Mouse (Mus musculus) forebrain, embryonic 16.5 days (tissue): ENCODE measurements around the gene Kcnma1. TPM values are rescaled to one million over a fixed set of nuclear protein-coding genes. Genes with fewer than 3 reads are reported as not detected.

Experiments
- ATAC-seq: fragments of 200-750 bp; cut with Nextera tagmentation; 2 replicates; pipeline ENCODE4 v1.8.0; 2017; ENCODE audit warnings: mild to moderate bottlenecking, moderate library complexity
- H3K27ac ChIP-seq: fragments of 300-500 bp; sonication (generic); 2 replicates; pipeline ENCODE4 v1.5.1; 2014; ENCODE audit warnings: low read length, control low read depth
- H3K27me3 ChIP-seq: fragments of 300-500 bp; sonication (generic); replicated peaks from 2 replicates; pipeline ENCODE4 v1.6.1; 2014; ENCODE audit warnings: low read length; ENCODE audit not compliant: control insufficient read depth, insufficient read depth
- H3K36me3 ChIP-seq: fragments of 300-500 bp; sonication (generic); 2 replicates; pipeline ENCODE4 v1.6.1; 2014; ENCODE audit not compliant: control insufficient read depth, insufficient read depth
- H3K4me1 ChIP-seq: fragments of 300-500 bp; sonication (generic); replicated peaks from 2 replicates; pipeline ENCODE4 v1.6.1; 2014; ENCODE audit warnings: low read length; ENCODE audit not compliant: control insufficient read depth, insufficient read depth
- H3K4me2 ChIP-seq: fragments of 300-500 bp; sonication (generic); 2 replicates; pipeline ENCODE4 v1.6.1; 2014; ENCODE audit warnings: mild to moderate bottlenecking, low read length, control low read depth
- H3K4me3 ChIP-seq: fragments of 300-500 bp; sonication (generic); replicated peaks from 2 replicates; pipeline ENCODE4 v1.5.1; 2014; ENCODE audit warnings: mild to moderate bottlenecking, low read length, control low read depth
- H3K9ac ChIP-seq: fragments of 300-500 bp; sonication (generic); replicated peaks from 2 replicates; pipeline ENCODE4 v1.6.1; 2014; ENCODE audit warnings: low read depth, low read length, control low read depth
- H3K9me3 ChIP-seq: fragments of 300-500 bp; sonication (generic); 2 replicates; pipeline ENCODE4 v1.6.1; 2016; ENCODE audit warnings: low read length; ENCODE audit not compliant: control insufficient read depth
- WGBS: fragments of 180-500 bp; shearing (Covaris S2); extraction: QIAGEN DNeasy Blood & Tissue Kit; methylation state at CpG from one replicate; pipeline ENCODE4 v1.1.7; 2014; 5-methylcytosine and 5-hydroxymethylcytosine counted together
- polyA plus RNA-seq: library from polyadenylated mRNA; unstranded; fragments of >200 nt; fragmentation: Nextera tagmentation; extraction: Ambion mirVana; gene quantifications from 2 replicates; pipeline ENCODE4 v1.2.1, GENCODE M21; 2015

Gene Kcnma1
- polyA plus RNA-seq, 1 experiment from 2014 or later = 12.3 TPM

DNA sequence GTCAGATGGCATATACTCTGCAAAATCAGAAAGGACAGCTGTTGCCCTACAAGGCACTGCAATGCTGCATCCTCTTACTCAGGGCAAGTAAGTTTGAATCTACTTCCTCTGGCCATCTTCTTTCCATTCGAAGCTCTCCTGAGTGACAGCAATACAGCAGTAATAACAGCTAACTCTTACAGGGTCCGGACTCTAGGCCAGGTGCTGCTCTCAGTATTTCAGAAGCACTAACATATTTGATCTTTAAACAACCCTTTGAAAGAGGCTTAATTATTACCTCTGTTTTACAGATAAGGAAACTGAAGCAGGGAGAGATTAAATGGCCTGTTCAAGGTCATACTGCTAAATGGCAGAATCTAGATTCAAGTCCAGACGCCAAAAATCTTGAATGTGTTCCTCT is 576.8 kb downstream of the Kcnma1 start:
- Histone ChIP-seq H3K9me3 (no peaks in the 10 kb centered on the region), H3K4me3 (no peak overlapping the region), H3K9ac (no peak overlapping the region), H3K36me3 (no peaks in the 10 kb centered on the region), H3K27ac (no peak overlapping the region), H3K4me1 (no peaks in the 10 kb centered on the region), H3K27me3 (no peaks in the 10 kb centered on the region), H3K4me2 (no peak overlapping the region)
- ATAC-seq = no peak
- WGBS = 87% methylated on average over 3 of the region's 3 CpGs

DNA sequence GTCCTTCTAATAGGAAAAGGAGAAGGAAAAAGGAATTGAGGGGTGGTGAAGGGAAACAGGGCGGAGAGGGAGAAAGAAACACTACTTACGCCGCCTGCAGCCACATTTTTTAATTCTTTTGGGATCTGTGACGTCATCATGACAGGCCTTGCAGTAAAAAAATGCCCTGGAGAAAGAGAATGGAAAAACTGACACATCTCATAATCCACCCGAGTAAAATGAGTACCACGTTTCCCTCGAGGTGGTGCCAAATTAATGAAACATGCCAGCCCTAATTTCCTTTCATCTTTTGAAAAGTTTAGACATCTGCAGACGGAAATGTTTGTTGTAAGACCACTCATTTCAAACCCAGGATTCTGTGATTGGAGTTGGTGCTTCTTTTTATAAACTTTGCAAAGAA is 578.4 kb downstream of the Kcnma1 start:
- ATAC-seq = no peak
- Histone ChIP-seq H3K9ac (no peak overlapping the region), H3K9me3 (no peaks in the 10 kb centered on the region), H3K27me3 (no peaks in the 10 kb centered on the region), H3K36me3 (no peaks in the 10 kb centered on the region), H3K27ac (no peak overlapping the region), H3K4me2 (no peak overlapping the region), H3K4me1 (no peaks in the 10 kb centered on the region), H3K4me3 (no peak overlapping the region)
- 73% methylated on average over 8 of the region's 8 CpGs for WGBS

DNA sequence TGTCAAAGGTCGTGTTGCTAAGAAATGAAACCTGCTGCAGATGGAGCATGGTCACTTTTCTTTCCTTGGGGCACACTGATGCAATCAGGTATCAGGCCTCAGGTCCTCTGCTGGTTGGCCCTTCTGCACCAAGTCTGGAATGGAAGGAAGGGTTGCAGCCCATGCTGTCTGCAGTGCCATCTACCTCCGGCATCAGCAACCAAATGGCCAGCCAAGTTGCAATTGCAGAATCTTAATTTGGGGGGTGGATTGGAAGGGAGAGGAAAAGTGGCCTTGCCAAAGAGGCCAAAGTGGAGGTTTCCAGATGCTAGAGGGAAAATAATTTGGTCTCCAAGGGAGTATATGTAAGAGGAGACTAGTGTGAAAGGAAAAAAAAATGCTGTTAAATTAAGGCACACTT is 584.3 kb downstream of the Kcnma1 start:
- Histone ChIP-seq H3K4me3 (no peak overlapping the region), H3K27me3 (no peaks in the 10 kb centered on the region), H3K9ac (no peak overlapping the region), H3K9me3 (no peaks in the 10 kb centered on the region), H3K36me3 (no peaks in the 10 kb centered on the region), H3K4me2 (no peak overlapping the region), H3K27ac (no peak overlapping the region), H3K4me1 (no peaks in the 10 kb centered on the region)
- 77% methylated on average over 2 of the region's 2 CpGs for WGBS
- no peak for ATAC-seq

DNA sequence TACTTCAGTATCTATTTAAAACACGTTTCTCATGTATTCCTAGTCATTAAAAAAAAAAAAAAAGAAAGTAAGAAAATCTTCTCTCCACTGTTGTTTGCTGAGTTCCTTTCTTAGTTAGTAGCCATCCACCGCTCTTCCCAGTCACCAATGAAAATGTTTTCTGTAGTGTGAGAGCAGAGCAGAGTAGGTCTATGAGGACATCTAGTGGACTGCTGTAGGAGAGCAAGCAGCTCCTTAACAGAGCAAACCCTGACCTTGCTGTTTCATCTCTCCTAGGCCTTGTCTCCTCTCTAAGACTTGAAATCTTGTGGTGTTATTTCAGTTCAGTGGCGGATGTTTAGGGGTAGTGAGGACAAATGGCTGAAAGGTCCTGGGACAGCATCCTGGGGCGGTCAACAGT is 585.2 kb downstream of the Kcnma1 start:
- H3K9ac ChIP-seq = no peak overlapping the region
- WGBS = 26% methylated on average over 4 of the region's 4 CpGs
- no peak overlapping the region for H3K4me2 ChIP-seq
- no peak overlapping the region for H3K27ac ChIP-seq
- H3K4me3 ChIP-seq = no peak overlapping the region
- no peaks in the 10 kb centered on the region for H3K4me1 ChIP-seq
- no peaks in the 10 kb centered on the region for H3K36me3 ChIP-seq
- H3K27me3 ChIP-seq = no peaks in the 10 kb centered on the region
- peak; percentile 59 for ATAC-seq
- H3K9me3 ChIP-seq = no peaks in the 10 kb centered on the region

DNA sequence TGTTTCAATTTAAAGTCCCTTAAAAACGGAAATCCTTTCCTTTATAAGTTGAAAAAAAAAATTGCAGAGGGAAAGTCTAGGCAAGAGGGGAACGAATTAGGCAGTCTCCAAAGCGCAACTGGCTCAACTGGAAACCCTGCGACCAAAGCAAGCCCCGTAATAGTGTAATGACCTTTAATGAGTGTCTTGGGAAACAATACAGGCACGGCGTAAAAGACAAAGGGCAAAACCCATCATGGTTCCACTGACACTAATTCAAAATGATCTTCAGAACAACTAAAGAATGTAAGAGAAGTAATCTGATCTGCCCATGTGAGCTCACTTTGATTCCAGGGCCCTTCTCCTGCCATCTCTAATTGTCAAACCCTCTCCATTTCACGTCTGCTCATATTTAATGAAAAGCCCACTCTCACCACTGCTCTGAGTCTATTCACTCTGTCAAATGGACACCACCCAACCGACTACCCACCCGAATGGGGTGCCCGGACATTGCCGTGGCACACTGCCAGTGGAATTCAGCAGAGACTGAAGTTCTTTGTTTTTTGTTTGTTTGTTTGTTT is 591.7 kb downstream of the Kcnma1 start:
- H3K4me2 ChIP-seq = no peak overlapping the region
- no peaks in the 10 kb centered on the region for H3K4me1 ChIP-seq
- no peak overlapping the region for H3K9ac ChIP-seq
- no peak overlapping the region for H3K4me3 ChIP-seq
- H3K36me3 ChIP-seq = no peaks in the 10 kb centered on the region
- H3K9me3 ChIP-seq = no peaks in the 10 kb centered on the region
- ATAC-seq = no peak
- H3K27ac ChIP-seq = no peak overlapping the region
- WGBS = 28% methylated on average over 12 of the region's 12 CpGs
- no peaks in the 10 kb centered on the region for H3K27me3 ChIP-seq

DNA sequence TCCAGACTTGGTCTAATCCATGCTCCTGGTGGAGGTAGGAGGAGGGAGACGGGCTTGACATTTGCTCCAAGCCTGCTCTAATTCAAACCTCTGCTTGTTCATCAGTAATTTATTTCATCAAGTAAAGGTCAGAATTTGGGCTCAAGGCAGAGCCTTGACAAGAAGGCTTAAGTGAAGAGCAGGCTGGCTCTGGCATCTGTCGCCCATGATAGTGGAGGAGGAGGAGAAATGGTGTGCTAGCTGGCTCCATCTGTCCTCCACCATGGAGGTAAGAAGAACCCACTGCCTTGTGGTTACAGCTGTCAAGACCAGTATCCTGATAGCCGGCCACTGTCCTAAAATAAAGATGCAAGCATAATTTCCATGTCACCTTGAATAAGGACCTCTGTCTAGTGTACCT is 595.3 kb downstream of the Kcnma1 start:
- Histone ChIP-seq H3K27ac (no peak overlapping the region), H3K4me2 (no peak overlapping the region), H3K9me3 (no peaks in the 10 kb centered on the region), H3K4me3 (no peak overlapping the region), H3K4me1 (no peaks in the 10 kb centered on the region), H3K36me3 (no peaks in the 10 kb centered on the region), H3K27me3 (no peaks in the 10 kb centered on the region), H3K9ac (no peak overlapping the region)
- ATAC-seq = no peak
- 96% methylated on average over 3 of the region's 3 CpGs for WGBS

DNA sequence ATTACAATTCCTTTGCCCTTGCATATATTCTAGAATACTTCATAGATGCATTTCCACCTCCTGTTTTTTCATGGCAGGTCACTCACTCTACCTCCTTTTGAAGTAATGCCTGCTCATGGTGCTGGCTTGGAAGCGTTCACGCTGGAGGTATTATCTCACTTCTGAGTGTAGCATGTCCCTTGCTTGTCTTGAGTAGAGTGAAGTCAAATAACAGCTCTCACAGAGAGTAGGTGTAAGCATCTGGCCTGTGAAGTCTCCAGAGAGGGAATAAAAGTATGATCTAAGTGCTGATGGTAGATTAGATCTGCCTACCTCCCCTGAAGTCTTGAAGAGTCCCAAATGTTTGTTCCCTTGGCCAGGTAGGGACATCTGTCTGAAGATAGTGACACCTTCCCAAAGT is 607.2 kb downstream of the Kcnma1 start:
- no peak for ATAC-seq
- 94% methylated on average over 2 of the region's 2 CpGs for WGBS
- no peak overlapping the region for H3K4me3 ChIP-seq
- H3K27ac ChIP-seq = no peak overlapping the region
- H3K4me2 ChIP-seq = no peak overlapping the region
- peaks cover 3% of the 10 kb centered on the region for H3K27me3 ChIP-seq
- no peak overlapping the region for H3K9ac ChIP-seq
- H3K4me1 ChIP-seq = no peaks in the 10 kb centered on the region
- no peaks in the 10 kb centered on the region for H3K9me3 ChIP-seq
- no peaks in the 10 kb centered on the region for H3K36me3 ChIP-seq

DNA sequence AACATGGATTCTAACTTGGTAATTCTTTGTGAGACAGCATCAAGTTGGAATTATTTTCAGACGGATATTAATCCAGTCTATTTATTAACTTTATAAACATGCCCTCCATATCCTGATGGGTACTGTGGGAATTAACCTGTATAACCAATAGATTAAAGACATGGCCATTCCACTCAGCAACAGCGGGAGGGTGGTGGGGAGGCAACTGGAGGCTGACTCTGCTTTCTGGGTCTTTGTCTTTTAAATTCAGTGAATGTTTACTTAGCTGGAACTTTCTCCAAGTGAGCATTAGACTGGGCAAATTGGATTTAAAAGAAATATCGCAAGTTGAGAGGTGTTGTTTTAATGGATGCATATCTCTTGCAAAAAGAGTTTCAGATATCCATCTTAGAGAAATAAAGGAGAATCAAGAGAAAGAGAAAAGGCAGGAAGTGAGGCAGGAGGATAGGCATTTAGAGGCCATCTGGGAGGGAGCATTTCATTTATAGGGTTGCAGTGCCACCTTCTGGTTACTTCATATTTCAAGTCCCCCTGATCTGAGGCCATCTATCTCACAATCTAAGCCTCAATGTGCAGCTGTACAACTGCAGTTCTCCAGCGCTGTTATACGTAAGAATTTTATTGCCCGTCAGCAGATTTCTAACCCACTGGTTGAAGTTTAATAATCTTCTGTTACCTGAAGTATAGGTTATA is 613.4 kb downstream of the Kcnma1 start:
- Histone ChIP-seq H3K4me2 (no peak overlapping the region), H3K36me3 (no peaks in the 10 kb centered on the region), H3K9ac (no peak overlapping the region), H3K27ac (no peak overlapping the region), H3K4me1 (0 out of 2 replicates have a peak, but pooled peaks cover 2% of the 10 kb centered on the region), H3K9me3 (no peaks in the 10 kb centered on the region), H3K4me3 (no peak overlapping the region), H3K27me3 (peaks cover 4% of the 10 kb centered on the region)
- 17% methylated on average over 6 of the region's 6 CpGs for WGBS
- peak; percentile 94 for ATAC-seq

DNA sequence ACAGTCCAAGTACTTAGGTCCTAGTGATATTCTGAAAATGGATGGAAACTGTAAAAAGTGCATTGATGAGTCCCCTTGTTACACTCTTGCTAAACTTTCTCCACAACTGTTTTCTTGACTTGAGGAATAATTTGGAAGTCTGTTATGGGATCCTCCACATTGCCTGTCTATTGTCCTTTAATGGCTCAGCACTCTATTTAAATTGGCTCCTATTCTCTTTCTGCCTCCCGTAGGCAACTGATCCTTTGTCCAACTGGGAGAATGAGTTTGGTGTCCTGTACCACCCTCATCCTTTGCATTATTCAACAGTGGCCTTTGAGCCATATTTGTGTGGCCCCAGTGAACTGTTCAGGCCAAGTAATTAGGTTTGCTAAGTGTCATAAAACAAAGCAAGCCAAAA is 616.6 kb downstream of the Kcnma1 start:
- ATAC-seq = no peak
- Histone ChIP-seq H3K27ac (no peak overlapping the region), H3K27me3 (peaks cover 4% of the 10 kb centered on the region), H3K36me3 (no peaks in the 10 kb centered on the region), H3K9me3 (no peaks in the 10 kb centered on the region), H3K9ac (no peak overlapping the region), H3K4me2 (no peak overlapping the region), H3K4me3 (no peak overlapping the region), H3K4me1 (0 out of 2 replicates have a peak, but pooled peaks cover 2% of the 10 kb centered on the region)
- WGBS = 12% methylated on average over 1 of the region's 1 CpGs
